Mouse (Mus musculus): ENCODE data around the gene Ankrd12. TPM values are rescaled to one million over a fixed set of nuclear protein-coding genes. Genes with fewer than 3 reads are reported as not detected.

Gene Ankrd12
- polyA plus RNA-seq, 1 experiment from 2014 or later, result 170 TPM

DNA sequence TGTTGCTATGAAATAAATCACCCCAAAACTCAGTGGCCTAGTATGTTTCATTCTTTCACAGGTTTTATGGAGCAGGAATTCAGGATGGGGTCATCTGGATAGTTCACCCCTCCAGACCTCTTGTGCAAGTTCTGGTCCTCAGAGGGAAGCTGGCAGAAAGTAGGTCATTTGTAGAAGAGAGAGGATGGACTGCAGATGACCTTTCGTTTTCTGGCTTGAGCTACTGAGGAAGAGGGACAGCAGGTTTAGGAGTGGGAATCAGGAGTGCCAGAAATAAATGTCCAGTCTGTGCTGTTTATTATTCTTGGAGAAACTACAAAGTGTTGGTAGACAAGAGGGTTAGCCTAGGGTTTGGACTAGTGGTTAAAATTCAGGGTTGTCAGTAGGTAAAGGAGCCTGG lies 118.5 kb downstream of the Ankrd12 start:
- Histone ChIP-seq H3K36me3 (replicated peaks) (no peaks in the 10 kb centered on the region), H3K4me2 (no peak overlapping the region), H3K4me3 (no peak overlapping the region), H3K4me1 (no peaks in the 10 kb centered on the region), H3K27me3 (replicated peaks) (no peaks in the 10 kb centered on the region), H3K9ac (no peak overlapping the region), H3K9me3 (no peaks in the 10 kb centered on the region), H3K27ac (no peak overlapping the region)
- WGBS, result 81% methylated on average over 1 of the region's 1 CpGs
- no peak for ATAC-seq (replicated peaks)

DNA sequence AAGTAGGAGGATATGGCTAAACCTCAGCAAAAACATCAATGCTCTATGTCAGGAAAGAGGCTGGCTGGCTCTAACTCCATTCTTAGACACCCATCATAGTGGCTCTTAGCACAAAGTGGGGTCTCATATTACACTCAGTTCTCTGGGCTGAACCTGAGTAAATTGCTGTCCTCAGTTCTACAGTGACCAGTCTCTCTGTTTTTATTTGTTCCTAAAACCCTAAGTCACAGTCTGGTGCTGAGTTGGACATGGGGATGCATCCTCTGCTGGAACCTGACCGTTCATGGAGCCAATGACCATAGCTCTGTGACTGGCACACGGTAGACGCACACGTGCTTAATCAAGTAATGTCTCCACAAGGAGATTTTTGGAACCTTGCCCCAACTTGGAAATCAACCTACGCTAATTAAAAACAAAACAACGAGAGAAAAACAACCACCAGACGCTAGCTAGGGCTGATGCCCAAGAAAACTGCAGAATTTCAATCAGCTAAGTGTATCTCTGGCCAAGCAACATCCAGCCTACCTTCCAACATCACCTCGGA lies 119.0 kb downstream of the Ankrd12 start:
- H3K9ac ChIP-seq, result no peak overlapping the region
- no peaks in the 10 kb centered on the region for H3K9me3 ChIP-seq
- H3K27ac ChIP-seq, result no peak overlapping the region
- H3K4me3 ChIP-seq, result no peak overlapping the region
- no peak overlapping the region for H3K4me2 ChIP-seq
- no peaks in the 10 kb centered on the region for H3K27me3 ChIP-seq (replicated peaks)
- 90% methylated on average over 8 of the region's 8 CpGs for WGBS
- H3K4me1 ChIP-seq, result no peaks in the 10 kb centered on the region
- H3K36me3 ChIP-seq (replicated peaks), result no peaks in the 10 kb centered on the region
- no peak for ATAC-seq (replicated peaks)

DNA sequence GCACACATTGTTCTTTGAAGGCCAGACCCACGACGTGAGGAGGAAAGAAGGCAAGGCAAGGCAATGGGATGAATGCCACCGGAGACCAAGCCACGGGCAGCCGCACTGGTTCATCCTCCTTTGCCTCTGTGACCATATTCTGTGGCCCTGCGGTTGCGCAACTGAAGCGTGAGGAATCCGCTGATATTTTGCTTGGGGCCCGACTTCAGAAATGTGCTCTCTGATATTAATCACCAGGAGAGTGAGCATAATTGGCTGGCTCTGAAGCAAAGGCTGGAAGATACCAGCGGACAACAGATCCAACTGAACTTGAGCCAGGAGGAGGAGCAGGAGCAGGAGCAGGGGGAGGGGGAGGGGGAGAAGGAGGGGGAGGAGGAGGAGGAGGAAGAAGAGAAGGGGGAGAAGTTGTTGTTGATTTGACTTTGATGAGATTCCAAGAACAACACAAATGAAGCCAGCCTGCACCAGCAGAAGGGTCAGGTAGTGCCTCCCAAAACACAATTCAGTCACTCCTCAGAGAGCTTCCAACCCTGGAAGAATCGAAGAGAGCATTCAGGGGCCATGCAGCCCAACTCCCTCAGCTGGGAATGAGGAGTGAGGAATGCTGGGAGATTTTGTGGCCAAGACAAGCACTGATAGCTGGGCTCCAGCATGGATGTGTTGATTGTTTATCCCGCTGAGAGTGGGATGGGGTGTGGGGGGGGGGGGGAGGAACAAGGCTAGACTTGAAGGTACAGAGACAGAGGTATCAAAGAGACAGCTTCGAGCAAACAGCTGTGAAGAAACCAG lies 119.7 kb downstream of the Ankrd12 start:
- Histone ChIP-seq H3K27me3 (replicated peaks) (no peaks in the 10 kb centered on the region), H3K27ac (no peak overlapping the region), H3K9ac (no peak overlapping the region), H3K36me3 (replicated peaks) (no peaks in the 10 kb centered on the region), H3K9me3 (no peaks in the 10 kb centered on the region), H3K4me3 (no peak overlapping the region), H3K4me2 (no peak overlapping the region), H3K4me1 (no peaks in the 10 kb centered on the region)
- 83% methylated on average over 14 of the region's 14 CpGs for WGBS
- ATAC-seq (replicated peaks), result no peak

DNA sequence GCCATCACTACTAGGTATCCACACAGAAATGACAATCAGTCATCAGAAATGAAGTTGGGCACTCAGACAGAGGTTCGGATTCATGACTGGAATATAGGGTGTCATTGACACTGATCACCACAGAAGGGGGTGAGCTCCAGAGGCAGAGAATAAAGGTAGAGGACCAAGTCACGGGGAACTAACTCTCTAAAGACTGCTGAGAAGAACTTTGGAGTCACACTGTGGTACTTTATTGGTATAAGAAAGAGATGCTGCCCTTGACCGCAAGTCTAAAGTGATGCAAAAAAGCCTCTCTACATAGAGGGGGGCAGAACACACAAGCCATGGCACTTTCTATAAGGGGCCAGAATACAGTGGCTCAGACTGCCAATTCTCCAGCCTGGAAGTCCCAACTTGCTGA lies 120.7 kb downstream of the Ankrd12 start:
- H3K9me3 ChIP-seq, result no peaks in the 10 kb centered on the region
- H3K4me2 ChIP-seq, result no peak overlapping the region
- H3K36me3 ChIP-seq (replicated peaks), result no peaks in the 10 kb centered on the region
- no peak overlapping the region for H3K9ac ChIP-seq
- H3K4me1 ChIP-seq, result 0 out of 2 replicates have a peak, but pooled peaks cover 2% of the 10 kb centered on the region
- 61% methylated on average over 3 of the region's 3 CpGs for WGBS
- H3K27ac ChIP-seq, result no peak overlapping the region
- H3K27me3 ChIP-seq (replicated peaks), result no peaks in the 10 kb centered on the region
- H3K4me3 ChIP-seq, result no peak overlapping the region
- ATAC-seq (replicated peaks), result no peak

DNA sequence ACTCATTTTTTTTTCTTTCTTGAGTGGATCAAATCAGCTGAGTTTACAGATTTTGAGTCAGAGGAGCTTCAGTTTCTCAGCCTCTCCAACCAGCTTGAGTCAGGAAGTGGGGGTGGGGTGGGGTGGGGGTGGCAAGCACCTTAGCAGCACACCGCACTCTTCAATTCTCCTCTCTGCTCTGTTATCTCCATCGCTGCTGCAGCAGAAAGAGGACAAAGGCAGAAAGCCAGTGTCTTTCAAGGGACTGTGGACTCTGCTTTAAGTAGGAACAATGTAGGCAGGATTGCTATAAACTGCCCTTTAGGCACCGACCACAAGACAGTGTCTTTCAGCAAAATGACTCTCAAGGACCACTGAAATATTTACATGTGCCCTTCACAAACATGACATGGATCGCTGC lies 122.9 kb downstream of the Ankrd12 start:
- H3K4me3 ChIP-seq, result no peak overlapping the region
- 54% methylated on average over 4 of the region's 4 CpGs for WGBS
- no peaks in the 10 kb centered on the region for H3K27me3 ChIP-seq (replicated peaks)
- H3K9ac ChIP-seq, result no peak overlapping the region
- no peak overlapping the region for H3K4me2 ChIP-seq
- no peaks in the 10 kb centered on the region for H3K9me3 ChIP-seq
- no peak for ATAC-seq (replicated peaks)
- peaks cover 18% of the 10 kb centered on the region for H3K4me1 ChIP-seq
- no peak overlapping the region for H3K27ac ChIP-seq
- no peaks in the 10 kb centered on the region for H3K36me3 ChIP-seq (replicated peaks)

DNA sequence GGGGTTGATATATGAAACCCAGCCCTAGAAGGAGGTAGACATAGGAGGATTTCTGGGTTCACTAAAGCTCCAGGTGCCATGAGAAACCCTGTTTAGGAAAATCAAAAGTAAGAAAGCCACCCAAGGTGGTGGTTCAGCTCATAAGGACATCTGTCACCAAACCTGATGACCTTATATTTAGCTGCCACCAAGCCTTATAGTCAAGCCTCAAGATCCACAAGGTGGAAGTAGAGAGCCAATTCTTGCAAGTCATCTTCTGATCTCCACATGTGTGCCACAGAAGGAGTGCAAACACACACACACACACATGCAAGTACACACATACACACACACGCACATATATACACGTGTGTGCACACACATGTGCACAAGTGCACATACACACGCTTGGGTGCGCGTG lies 124.8 kb downstream of the Ankrd12 start:
- Histone ChIP-seq H3K27ac (no peak overlapping the region), H3K4me1 (peaks cover 20% of the 10 kb centered on the region), H3K9ac (no peak overlapping the region), H3K4me2 (no peak overlapping the region), H3K36me3 (replicated peaks) (peaks cover 9% of the 10 kb centered on the region), H3K27me3 (replicated peaks) (no peaks in the 10 kb centered on the region), H3K9me3 (no peaks in the 10 kb centered on the region), H3K4me3 (no peak overlapping the region)
- ATAC-seq (replicated peaks), result no peak
- 89% methylated on average over 5 of the region's 5 CpGs for WGBS

DNA sequence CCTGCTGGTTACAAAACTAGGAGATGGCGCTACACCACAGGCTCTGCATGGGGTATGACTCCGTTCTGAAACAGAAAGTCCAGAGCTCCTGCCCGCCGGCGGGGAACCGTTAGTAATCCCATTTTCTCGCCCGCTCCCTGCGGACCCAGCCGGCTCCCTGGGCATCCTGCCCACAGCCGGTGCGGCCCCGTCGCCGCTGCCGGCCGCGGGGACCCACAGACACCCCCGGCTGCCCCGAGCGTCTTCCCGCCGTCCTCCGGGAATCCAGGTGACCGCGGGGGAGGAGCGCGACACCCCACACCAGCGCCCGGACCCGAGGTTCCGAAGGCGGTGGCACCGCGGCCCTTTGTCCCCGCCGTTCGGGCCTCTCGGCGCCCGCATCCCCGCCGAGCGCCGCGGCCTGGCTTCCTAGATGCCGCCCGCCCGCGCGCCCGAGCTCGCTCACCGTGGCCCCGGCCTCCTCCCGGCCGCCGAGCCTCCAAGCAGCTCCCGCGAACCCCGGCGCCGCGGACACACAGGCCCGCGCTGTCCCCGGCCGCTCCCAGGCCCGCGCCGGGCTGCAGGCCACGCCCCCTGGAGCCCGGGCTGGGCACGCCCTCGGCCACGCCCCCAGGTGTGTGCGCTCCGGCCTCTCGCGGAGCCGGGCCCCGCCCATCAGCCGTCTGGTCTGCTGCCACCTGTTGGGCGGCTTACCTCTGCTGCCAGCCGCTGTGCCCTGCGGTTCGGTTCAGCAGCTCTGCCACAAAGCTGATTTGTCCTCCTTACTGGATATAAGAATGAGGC lies 126.1 kb downstream of the Ankrd12 start, which contains the start of gene Twsg1:
Twsg1 (minus strand) TSS at position 605 of the 783 bp plus-strand sequence.
- WGBS, result under 1% methylated on average over 84 of the region's 87 CpGs
- Histone ChIP-seq H3K9me3 (no peaks in the 10 kb centered on the region), H3K27me3 (replicated peaks) (no peaks in the 10 kb centered on the region), H3K27ac (peak within 1 kb of the TSS; percentile 83), H3K9ac (peak within 1 kb of the TSS; percentile 93), H3K4me1 (peaks cover 20% of the 10 kb centered on the region), H3K4me2 (peak within 1 kb of the TSS; percentile 70), H3K4me3 (peak within 1 kb of the TSS; percentile 64), H3K36me3 (replicated peaks) (peaks cover 16% of the 10 kb centered on the region)
- ATAC-seq (replicated peaks), result peak; percentile 96

DNA sequence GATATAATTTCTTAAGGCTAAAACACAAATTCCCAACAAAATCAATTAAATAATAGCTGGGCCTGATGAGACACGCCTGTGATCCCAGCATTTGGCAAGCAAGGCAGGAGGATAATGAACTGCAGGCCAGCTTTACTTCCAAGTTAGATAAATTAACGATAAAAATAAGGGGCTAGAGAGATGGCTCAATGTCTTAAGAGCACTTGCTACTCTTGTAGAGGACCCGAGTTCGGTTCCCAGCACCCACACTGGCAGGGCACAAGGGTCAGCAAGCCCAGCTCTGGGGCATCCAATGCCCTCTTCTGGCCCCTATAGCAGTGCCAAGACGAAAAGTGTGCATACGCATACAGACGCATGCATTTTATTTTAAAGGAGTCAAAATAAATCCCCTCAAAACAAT lies 126.7 kb downstream of the Ankrd12 start:
- peak overlapping the region; percentile 83 for H3K27ac ChIP-seq
- H3K4me3 ChIP-seq, result peak overlapping the region; percentile 64
- H3K4me2 ChIP-seq, result peak overlapping the region; percentile 70
- peaks cover 16% of the 10 kb centered on the region for H3K36me3 ChIP-seq (replicated peaks)
- H3K4me1 ChIP-seq, result peaks cover 20% of the 10 kb centered on the region
- H3K9me3 ChIP-seq, result no peaks in the 10 kb centered on the region
- ATAC-seq (replicated peaks), result peak; percentile 27
- 37% methylated on average over 7 of the region's 7 CpGs for WGBS
- peak overlapping the region; percentile 93 for H3K9ac ChIP-seq
- H3K27me3 ChIP-seq (replicated peaks), result no peaks in the 10 kb centered on the region

DNA sequence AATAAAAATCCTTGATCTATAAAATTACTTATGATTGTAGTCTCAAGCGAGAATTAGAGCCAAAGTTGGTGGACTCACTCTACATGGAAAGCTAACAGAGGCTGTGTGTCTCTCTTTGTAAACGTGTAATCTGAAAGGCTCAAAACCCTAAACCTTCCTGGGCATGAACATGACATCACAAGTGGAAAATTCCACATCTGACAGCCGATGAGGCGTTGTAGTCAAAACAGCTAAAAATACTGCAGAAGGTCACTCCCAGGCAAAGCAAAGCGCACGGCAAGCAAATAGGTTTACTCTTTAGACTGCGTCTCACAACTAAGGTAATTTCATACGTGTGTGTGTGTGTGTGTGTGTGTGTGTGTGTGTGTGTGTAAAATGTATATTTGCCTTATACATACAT lies 129.6 kb downstream of the Ankrd12 start:
- Histone ChIP-seq H3K4me2 (no peak overlapping the region), H3K9me3 (no peaks in the 10 kb centered on the region), H3K4me3 (no peak overlapping the region), H3K27me3 (replicated peaks) (no peaks in the 10 kb centered on the region), H3K36me3 (replicated peaks) (peaks cover 16% of the 10 kb centered on the region), H3K4me1 (peaks cover 20% of the 10 kb centered on the region), H3K27ac (no peak overlapping the region), H3K9ac (no peak overlapping the region)
- no peak for ATAC-seq (replicated peaks)
- 92% methylated on average over 8 of the region's 8 CpGs for WGBS

DNA sequence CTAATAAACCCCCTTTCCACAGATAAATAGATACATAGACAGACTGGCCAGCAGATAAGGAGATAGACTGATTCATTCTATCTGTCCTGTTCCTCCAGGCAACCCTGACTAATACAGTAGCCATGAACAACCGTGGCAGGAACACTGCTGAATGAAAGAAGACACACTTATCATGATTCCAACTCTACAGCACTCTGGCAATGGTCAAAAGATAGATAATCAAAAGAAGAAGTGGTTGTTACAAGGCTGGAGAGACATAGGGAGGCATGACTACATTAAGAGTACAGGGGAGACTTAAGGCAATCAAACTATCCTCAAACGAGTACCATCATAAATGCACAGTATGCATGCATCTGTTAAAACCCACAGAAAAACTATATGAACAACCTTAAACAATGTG lies 131.5 kb downstream of the Ankrd12 start:
- no peak overlapping the region for H3K9ac ChIP-seq
- no peaks in the 10 kb centered on the region for H3K27me3 ChIP-seq (replicated peaks)
- ATAC-seq (replicated peaks), result no peak
- H3K9me3 ChIP-seq, result no peaks in the 10 kb centered on the region
- WGBS, result 93% methylated on average over 2 of the region's 2 CpGs
- H3K4me3 ChIP-seq, result no peak overlapping the region
- H3K36me3 ChIP-seq (replicated peaks), result peaks cover 16% of the 10 kb centered on the region
- H3K4me1 ChIP-seq, result peaks cover 24% of the 10 kb centered on the region
- no peak overlapping the region for H3K4me2 ChIP-seq
- no peak overlapping the region for H3K27ac ChIP-seq

DNA sequence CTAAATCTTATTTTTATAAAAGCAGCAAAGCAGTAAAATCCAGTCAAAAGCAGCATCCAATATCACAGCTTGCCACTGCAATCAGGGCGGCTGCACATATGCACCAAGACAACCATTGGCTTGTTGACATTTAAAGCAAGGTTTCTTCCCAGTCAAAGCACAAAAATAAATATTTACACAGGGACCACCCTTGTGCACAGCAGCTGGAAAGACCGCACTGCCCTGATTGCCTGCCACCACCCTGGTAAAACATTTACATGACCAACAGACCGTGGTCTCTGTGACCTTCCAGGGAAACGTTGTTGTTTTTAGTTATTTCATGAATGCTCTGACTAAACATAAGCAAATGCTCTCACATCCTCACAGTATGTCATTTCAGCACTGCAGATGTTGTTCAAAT lies 134.5 kb downstream of the Ankrd12 start:
- no peak for ATAC-seq (replicated peaks)
- Histone ChIP-seq H3K4me3 (no peak overlapping the region), H3K9me3 (no peaks in the 10 kb centered on the region)

DNA sequence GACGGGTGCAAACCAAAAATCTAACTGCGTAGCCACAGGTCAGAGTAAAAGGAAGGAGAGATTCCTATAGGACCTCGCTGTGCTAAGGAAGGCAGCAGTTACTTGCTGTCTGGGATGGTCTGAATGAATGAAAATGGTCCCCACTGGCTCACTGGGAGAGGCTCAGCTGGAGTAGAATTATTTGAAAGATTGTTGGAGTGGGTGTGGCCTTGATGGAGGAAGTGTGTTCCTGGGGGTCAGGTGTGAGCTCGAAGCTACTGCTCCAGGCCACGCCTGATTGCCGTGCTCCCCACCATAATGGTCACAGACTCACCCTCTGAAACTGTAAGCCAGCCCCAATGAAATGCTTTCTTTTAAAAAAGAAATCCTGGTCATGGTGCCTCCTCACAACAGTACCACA lies 135.6 kb downstream of the Ankrd12 start:
- Histone ChIP-seq H3K36me3 (replicated peaks) (peaks cover 3% of the 10 kb centered on the region; the same call in 1 of the 2 replicates), H3K4me3 (no peak overlapping the region), H3K27me3 (replicated peaks) (no peaks in the 10 kb centered on the region), H3K4me2 (no peak overlapping the region), H3K9ac (no peak overlapping the region), H3K4me1 (0 out of 2 replicates have a peak, but pooled peaks cover 8% of the 10 kb centered on the region), H3K27ac (no peak overlapping the region), H3K9me3 (no peaks in the 10 kb centered on the region)
- WGBS, result 89% methylated on average over 6 of the region's 6 CpGs
- no peak for ATAC-seq (replicated peaks)

More for the DNA sequence above, 134.5 kb downstream of the Ankrd12 start:
- WGBS, result 78% methylated on average over 4 of the region's 4 CpGs
- Histone ChIP-seq H3K27ac (no peak overlapping the region), H3K4me2 (no peak overlapping the region), H3K9ac (no peak overlapping the region), H3K4me1 (0 out of 2 replicates have a peak, but pooled peaks cover 8% of the 10 kb centered on the region), H3K36me3 (replicated peaks) (peaks cover 10% of the 10 kb centered on the region), H3K27me3 (replicated peaks) (no peaks in the 10 kb centered on the region)
